Mouse (Mus musculus): Measurements from ENCODE around the gene Pigo.

GRCm38 (mm10) chr4:43043644-43044357, 18.2 kb upstream of the Pigo start:
- TF ChIP-seq CTCF (IDR thresholded peaks at IDR 0.05; ENCODE audit: low read depth): no peak
- TF ChIP-seq EP300 (IDR thresholded peaks at IDR 0.05; ENCODE audit: low read depth): no peak

All from liver, embryonic 14.5 days (tissue).